In genomic region chr15:97415426-97415946, GRCm38 (mm10) we compare ENCODE assay signal across 19 mouse cellular contexts.
DNase-seq lines count a peak whose midpoint lies in the region; ATAC-seq and TF ChIP-seq lines count a peak whose summit lies in the region.
"Had no signal": no experiment of that assay in that cellular context is flagged by ENCODE, and none has a peak within 500 bp of the region (broad histone marks: within the 10 kb centered on the region; RNA-seq: fewer than 3 reads in every experiment).

No protein-coding gene starts in this region.

- peak; percentile 17 for DNase-seq in lung, postnatal 0 days (ENCODE audit: low spot score)
- DNase-seq in lung, adult 18-20 months = no peak
- peak; percentile 71 for DNase-seq in yolk sac, embryonic 10.5 days (ENCODE audit: low spot score)
- DNase-seq in heart, postnatal 25 days (ENCODE audit: low spot score) = no peak
- DNase-seq in left cerebral cortex, postnatal 4 days = no peak
- DNase-seq: adrenal gland, postnatal 10 days; cerebellum, postnatal 14 days; gastrocnemius, adult 2 months; heart, adult 18-20 months had no signal

- 46% methylated on average over 2 of the region's 2 CpGs for WGBS in lung, postnatal 0 days

- no peak overlapping the region for H3K9ac ChIP-seq in lung, postnatal 0 days (replicated peaks; ENCODE audit: low read depth)
- H3K9ac ChIP-seq: embryonic facial prominence, embryonic 15.5 days; limb, embryonic 12.5 days; liver, embryonic 12.5 days; midbrain, embryonic 13.5 days had no signal

- ATAC-seq in lung, postnatal 0 days = no peak
- peak; percentile 81 for ATAC-seq in monocyte, adult 5-6 weeks (replicated peaks; ENCODE audit: insufficient number of reproducible peaks, low FRiP score, low TSS enrichment, poor library complexity, severe bottlenecking)
- ATAC-seq: activated CD4-positive, CD25-positive, alpha-beta regulatory T cell, adult 4 months; hindbrain, postnatal 0 days; intestine, postnatal 0 days; liver, embryonic 12.5 days; midbrain, embryonic 13.5 days had no signal

- no peaks in the 10 kb centered on the region for H3K36me3 ChIP-seq in lung, postnatal 0 days (ENCODE audit: insufficient read depth, low read length)
- H3K36me3 ChIP-seq: embryonic facial prominence, embryonic 15.5 days; hindbrain, embryonic 10.5 days; limb, embryonic 12.5 days; liver, embryonic 12.5 days; midbrain, embryonic 13.5 days had no signal

- no peaks in the 10 kb centered on the region for H3K4me1 ChIP-seq in lung, postnatal 0 days (ENCODE audit: insufficient read depth, low read depth, low read length)
- H3K4me1 ChIP-seq in bone marrow macrophage, adult 2 months (ENCODE audit: control insufficient read depth, insufficient read depth, low read length) = peaks cover 15% of the 10 kb centered on the region
- H3K4me1 ChIP-seq: embryonic facial prominence, embryonic 15.5 days; hindbrain, embryonic 10.5 days; limb, embryonic 12.5 days; midbrain, embryonic 13.5 days had no signal

- TF ChIP-seq EP300 in lung, postnatal 0 days (IDR thresholded peaks at IDR 0.05) = no peak

- no peak overlapping the region for H3K4me2 ChIP-seq in lung, postnatal 0 days (replicated peaks; ENCODE audit: low read depth, low read length)
- H3K4me2 ChIP-seq: embryonic facial prominence, embryonic 15.5 days; limb, embryonic 12.5 days; liver, embryonic 12.5 days; midbrain, embryonic 13.5 days had no signal

- H3K9me3 ChIP-seq in lung, postnatal 0 days (ENCODE audit: low read length) = no peaks in the 10 kb centered on the region
- H3K9me3 ChIP-seq: embryonic facial prominence, embryonic 15.5 days; liver, embryonic 12.5 days had no signal

- 0 out of 2 replicates have a peak overlapping the region, but pooled peaks have one; percentile 20 for H3K27ac ChIP-seq in lung, postnatal 0 days (ENCODE audit: low read length)
- H3K27ac ChIP-seq in bone marrow macrophage, adult 2 months (ENCODE audit: insufficient read depth, low read depth, low read length) = 0 out of 2 replicates have a peak overlapping the region, but pooled peaks have one; percentile 26
- H3K27ac ChIP-seq: embryonic facial prominence, embryonic 15.5 days; gastrocnemius, adult 2 months; hindbrain, embryonic 10.5 days; hindbrain, postnatal 0 days; limb, embryonic 12.5 days; liver, embryonic 12.5 days; midbrain, embryonic 13.5 days had no signal

- no peak for TF ChIP-seq CTCF in lung, postnatal 0 days (IDR thresholded peaks at IDR 0.05)
- TF ChIP-seq CTCF in bone marrow macrophage, adult 2 months (IDR thresholded peaks at IDR 0.05; ENCODE audit: low read depth, low read length) = no peak

- H3K27me3 ChIP-seq in lung, postnatal 0 days (replicated peaks; ENCODE audit: insufficient read depth, low read length) = no peaks in the 10 kb centered on the region
- H3K27me3 ChIP-seq: embryonic facial prominence, embryonic 15.5 days; limb, embryonic 12.5 days; liver, embryonic 12.5 days; midbrain, embryonic 13.5 days had no signal

- no peak overlapping the region for H3K4me3 ChIP-seq in lung, postnatal 0 days (ENCODE audit: low read depth, low read length)
- no peak overlapping the region for H3K4me3 ChIP-seq in bone marrow macrophage, adult 2 months (ENCODE audit: insufficient read depth, low read length)
- H3K4me3 ChIP-seq: embryonic facial prominence, embryonic 15.5 days; gastrocnemius, adult 2 months; hindbrain, embryonic 10.5 days; limb, embryonic 12.5 days; liver, embryonic 12.5 days; midbrain, embryonic 13.5 days had no signal

- intact Hi-C loops in heart, postnatal 25 days (cut with DNase I) = no loop called here
- intact Hi-C loops in left cerebral cortex, postnatal 4 days (cut with DNase I) = no loop called here

- no peak for TF ChIP-seq POLR2A in bone marrow macrophage, adult 2 months (IDR thresholded peaks at IDR 0.05; ENCODE audit: borderline replicate concordance, low read depth, low read length)

Comparison
In these comparisons a context has a peak if more than half of its experiments do, and no peak if none do; other contexts are left out.
1. DNase-seq: peak in lung, postnatal 0 days (single experiment) and yolk sac, embryonic 10.5 days (single experiment); none in lung, adult 18-20 months (0 of 2), heart, postnatal 25 days (single experiment) and left cerebral cortex, postnatal 4 days (single experiment).